Mouse (Mus musculus): ENCODE measurements around the gene Vmn1r52.

- no peak for TF ChIP-seq CTCF (IDR thresholded peaks at IDR 0.05; ENCODE audit: low read depth)
- no peak for TF ChIP-seq EP300 (IDR thresholded peaks at IDR 0.05; ENCODE audit: low read depth)
These were observed 14.5 kb upstream of the Vmn1r52 start for GRCm38 (mm10) chr6:90160139-90160538.
